19 mouse cellular contexts compared by ENCODE assay signal in genomic region chr2:91568125-91568524, GRCm38 (mm10).
"Had no signal": no experiment of that assay in that cellular context is flagged by ENCODE, and none has a peak within 500 bp of the region (broad histone marks: within the 10 kb centered on the region; RNA-seq: fewer than 3 reads in every experiment).

No protein-coding gene starts in this region.

- H3K4me2 ChIP-seq: lung, embryonic 14.5 days; midbrain, embryonic 12.5 days; neural tube, embryonic 13.5 days; neural tube, embryonic 15.5 days had no signal

- DNase-seq: lung, adult 18-20 months; lung, embryonic 14.5 days; lung, postnatal 10 days; lung, postnatal 4 days; midbrain, embryonic 14.5 days; retina, postnatal 1 day; right cerebral cortex, adult 18-20 months; right cerebral cortex, postnatal 25 days; right cerebral cortex, postnatal 4 days; spleen, adult 18-20 months; thymus, adult 2 months; thymus, postnatal 25 days; thymus, postnatal 4 days had no signal

- H3K27ac ChIP-seq: midbrain, embryonic 10.5 days; midbrain, embryonic 12.5 days; neural tube, embryonic 13.5 days; neural tube, embryonic 15.5 days had no signal

- H3K4me3 ChIP-seq: midbrain, embryonic 10.5 days; midbrain, embryonic 12.5 days; myocyte; neural tube, embryonic 13.5 days; neural tube, embryonic 15.5 days had no signal

- H3K27me3 ChIP-seq: midbrain, embryonic 12.5 days; neural tube, embryonic 13.5 days; neural tube, embryonic 15.5 days had no signal

- H3K9me3 ChIP-seq: midbrain, embryonic 10.5 days; midbrain, embryonic 12.5 days; neural tube, embryonic 13.5 days; neural tube, embryonic 15.5 days had no signal

- ATAC-seq: midbrain, embryonic 16.5 days had no signal

- H3K9ac ChIP-seq: lung, embryonic 14.5 days; midbrain, embryonic 12.5 days; neural tube, embryonic 13.5 days; neural tube, embryonic 15.5 days had no signal

- H3K4me1 ChIP-seq: midbrain, embryonic 10.5 days; midbrain, embryonic 12.5 days; neural tube, embryonic 13.5 days; neural tube, embryonic 15.5 days had no signal
